Comparison of ENCODE assay signal across 8 mouse cellular contexts in genomic region chr7:45742338-45742737, GRCm38 (mm10). TPM values are rescaled to one million over a fixed set of nuclear protein-coding genes. Genes with fewer than 3 reads are reported as not detected.
DNase-seq lines count a peak whose midpoint lies in the region; ATAC-seq and TF ChIP-seq lines count a peak whose summit lies in the region.

No protein-coding gene starts in this region.

- peak; percentile 41 for DNase-seq in cerebellum, adult 8-10 months
- DNase-seq in cerebellum, postnatal 4 days (ENCODE audit: low spot score in 2 of 2): no peak
- peak; percentile 50 to 57 for DNase-seq in B cell, adult 2 months
- peak; percentile 73 to 80 for DNase-seq in cerebellum, postnatal 10 days
- DNase-seq in hindbrain, postnatal 0 days (ENCODE audit: low spot score): peak; percentile 37
- no peak for DNase-seq in liver, embryonic 13.5 days
- peak; percentile 83 to 84 for DNase-seq in right cerebral cortex, postnatal 36 days (ENCODE audit: low spot score in 2 of 2)
- no peak for DNase-seq in gastrocnemius, postnatal 4 days (ENCODE audit: low spot score in 2 of 2)

- ATAC-seq in hindbrain, postnatal 0 days: peak; percentile 30; the same call in 1 of the 2 replicates
- ATAC-seq in liver, embryonic 13.5 days (ENCODE audit: low read depth): no peak

- H3K4me3 ChIP-seq in hindbrain, postnatal 0 days (ENCODE audit: low read length): no peak overlapping the region
- peak overlapping the region; percentile 27 for H3K4me3 ChIP-seq in liver, embryonic 13.5 days (replicated peaks)

- H3K9me3 ChIP-seq in hindbrain, postnatal 0 days (ENCODE audit: low read length): no peaks in the 10 kb centered on the region
- H3K9me3 ChIP-seq in liver, embryonic 13.5 days (replicated peaks): no peaks in the 10 kb centered on the region

- H3K27ac ChIP-seq in hindbrain, postnatal 0 days: no peak overlapping the region
- no peak overlapping the region for H3K27ac ChIP-seq in liver, embryonic 13.5 days

- peak overlapping the region; percentile 23; the same call in 1 of the 2 replicates for H3K4me2 ChIP-seq in hindbrain, postnatal 0 days (ENCODE audit: low read depth, low read length)
- peak overlapping the region; percentile 54 for H3K4me2 ChIP-seq in liver, embryonic 13.5 days

- H3K27me3 ChIP-seq in hindbrain, postnatal 0 days (ENCODE audit: insufficient read depth, low read length): no peaks in the 10 kb centered on the region
- H3K27me3 ChIP-seq in liver, embryonic 13.5 days: no peaks in the 10 kb centered on the region

- WGBS in hindbrain, postnatal 0 days: 42% methylated on average over 19 of the region's 19 CpGs
- 30% methylated on average over 19 of the region's 19 CpGs for whole genome bisulfite sequencing in liver, embryonic 13.5 days (ENCODE audit: insufficient replicate concordance)

- H3K36me3 ChIP-seq in hindbrain, postnatal 0 days (ENCODE audit: insufficient read depth, low read length): no peaks in the 10 kb centered on the region
- no peaks in the 10 kb centered on the region for H3K36me3 ChIP-seq in liver, embryonic 13.5 days

- H3K9ac ChIP-seq in hindbrain, postnatal 0 days (replicated peaks; ENCODE audit: low read length): 0 out of 2 replicates have a peak overlapping the region, but pooled peaks have one; percentile 3
- 0 out of 2 replicates have a peak overlapping the region, but pooled peaks have one; percentile 23 for H3K9ac ChIP-seq in liver, embryonic 13.5 days

- TF ChIP-seq CTCF in hindbrain, postnatal 0 days (IDR thresholded peaks at IDR 0.05; ENCODE audit: low read depth): peak; percentile 55

- H3K4me1 ChIP-seq in hindbrain, postnatal 0 days (ENCODE audit: insufficient read depth, low read length): no peaks in the 10 kb centered on the region
- H3K4me1 ChIP-seq in liver, embryonic 13.5 days (replicated peaks): peaks cover 14% of the 10 kb centered on the region

RNA-seq across cellular contexts. Expression of gene Spaca4, which starts 16.7 kb away (rescaled TPM):
- total RNA-seq in hindbrain, postnatal 0 days (2014; rRNA removed): not detected in 2 replicates
- not detected in 2 replicates for polyA plus RNA-seq in hindbrain, postnatal 0 days (2015; fragmentation: Nextera tagmentation; extraction: Ambion mirVana)
- polyA plus RNA-seq in liver, embryonic 13.5 days (2015; fragmentation: Nextera tagmentation; extraction: Ambion mirVana): not detected in 2 replicates
- not detected for total RNA-seq in gastrocnemius, postnatal 4 days (2021)

RNA-seq across cellular contexts. Expression of gene Fam83e, which starts 21.3 kb away (rescaled TPM):
- total RNA-seq in hindbrain, postnatal 0 days (2014; rRNA removed): 0.11 and 0.16 TPM in 2 replicates
- 0.09 and 0.25 TPM in 2 replicates for polyA plus RNA-seq in hindbrain, postnatal 0 days (2015; fragmentation: Nextera tagmentation; extraction: Ambion mirVana)
- 0.37 and 0.47 TPM in 2 replicates for polyA plus RNA-seq in liver, embryonic 13.5 days (2015; fragmentation: Nextera tagmentation; extraction: Ambion mirVana)
- total RNA-seq in gastrocnemius, postnatal 4 days (2021): under 1 TPM; 0.34 to 0.52 TPM

RNA-seq across cellular contexts. Expression of gene Sphk2, which starts 24.5 kb away (rescaled TPM):
- total RNA-seq in hindbrain, postnatal 0 days (2014; rRNA removed): 27.4 and 31.6 TPM in 2 replicates
- polyA plus RNA-seq in hindbrain, postnatal 0 days (2015; fragmentation: Nextera tagmentation; extraction: Ambion mirVana): 17.8 and 18.5 TPM in 2 replicates
- 11.4 and 11.7 TPM in 2 replicates for polyA plus RNA-seq in liver, embryonic 13.5 days (2015; fragmentation: Nextera tagmentation; extraction: Ambion mirVana)
- 10 to 100 TPM; 17.4 to 17.9 TPM for total RNA-seq in gastrocnemius, postnatal 4 days (2021)

RNA-seq across cellular contexts. Expression of gene Rpl18, which starts 27.1 kb away (rescaled TPM):
- 999 and 1,175 TPM in 2 replicates for total RNA-seq in hindbrain, postnatal 0 days (2014; rRNA removed)
- 519 and 535 TPM in 2 replicates for polyA plus RNA-seq in hindbrain, postnatal 0 days (2015; fragmentation: Nextera tagmentation; extraction: Ambion mirVana)
- 761 and 840 TPM in 2 replicates for polyA plus RNA-seq in liver, embryonic 13.5 days (2015; fragmentation: Nextera tagmentation; extraction: Ambion mirVana)
- 1,000 to 10,000 TPM in 1 of 2 experiments, 100 to 1,000 TPM in 1; 1,000 to 1,132 TPM for total RNA-seq in gastrocnemius, postnatal 4 days (2021)

RNA-seq across cellular contexts. Expression of gene Dbp, which starts 37.5 kb away (rescaled TPM):
- 4.2 and 12.2 TPM in 2 replicates for total RNA-seq in hindbrain, postnatal 0 days (2014; rRNA removed)
- polyA plus RNA-seq in hindbrain, postnatal 0 days (2015; fragmentation: Nextera tagmentation; extraction: Ambion mirVana): 4.6 and 5.3 TPM in 2 replicates
- polyA plus RNA-seq in liver, embryonic 13.5 days (2015; fragmentation: Nextera tagmentation; extraction: Ambion mirVana): 0.43 and 0.64 TPM in 2 replicates
- total RNA-seq in gastrocnemius, postnatal 4 days (2021): 10 to 100 TPM; 22.1 to 26.9 TPM

Comparison
In these comparisons a context has a peak if more than half of its experiments do, and no peak if none do; other contexts are left out.
1. DNase-seq: peak in cerebellum, adult 8-10 months (single experiment), B cell, adult 2 months (2 of 2), cerebellum, postnatal 10 days (2 of 2), hindbrain, postnatal 0 days (single experiment) and right cerebral cortex, postnatal 36 days (2 of 2); none in cerebellum, postnatal 4 days (0 of 2), liver, embryonic 13.5 days (single experiment) and gastrocnemius, postnatal 4 days (0 of 2).